Mouse (Mus musculus) E14TG2a.4 (cell line): ENCODE results near the gene Usp40.

Source experiments
- CTCF ChIP-seq: conservative IDR thresholded peaks from 2 replicates; pipeline ENCODE4 v1.5.1; 2014; ENCODE audit warnings: low read length
- NANOG ChIP-seq: IDR thresholded peaks from 2 replicates; pipeline ENCODE4 v1.6.1; 2014; ENCODE audit warnings: borderline replicate concordance, low read length, mixed read lengths
- POU5F1 ChIP-seq: IDR thresholded peaks from 2 replicates; pipeline ENCODE4 v1.6.1; 2014; ENCODE audit warnings: low read length, borderline replicate concordance

- TF ChIP-seq POU5F1 (no peak), CTCF (no peak), NANOG (no peak)
Observed at GRCm38 (mm10) chr1:87920056-87920614, 88.2 kb downstream of the Usp40 start.
